Mouse (Mus musculus): ENCODE measurements around the gene 4930432M17Rik.

4930432M17Rik gene

GRCm38 (mm10) chr3:121712222-121712621 is 41.7 kb downstream of the 4930432M17Rik start:
- no peak for DNase-seq (ENCODE audit: low spot score)

DNA sequence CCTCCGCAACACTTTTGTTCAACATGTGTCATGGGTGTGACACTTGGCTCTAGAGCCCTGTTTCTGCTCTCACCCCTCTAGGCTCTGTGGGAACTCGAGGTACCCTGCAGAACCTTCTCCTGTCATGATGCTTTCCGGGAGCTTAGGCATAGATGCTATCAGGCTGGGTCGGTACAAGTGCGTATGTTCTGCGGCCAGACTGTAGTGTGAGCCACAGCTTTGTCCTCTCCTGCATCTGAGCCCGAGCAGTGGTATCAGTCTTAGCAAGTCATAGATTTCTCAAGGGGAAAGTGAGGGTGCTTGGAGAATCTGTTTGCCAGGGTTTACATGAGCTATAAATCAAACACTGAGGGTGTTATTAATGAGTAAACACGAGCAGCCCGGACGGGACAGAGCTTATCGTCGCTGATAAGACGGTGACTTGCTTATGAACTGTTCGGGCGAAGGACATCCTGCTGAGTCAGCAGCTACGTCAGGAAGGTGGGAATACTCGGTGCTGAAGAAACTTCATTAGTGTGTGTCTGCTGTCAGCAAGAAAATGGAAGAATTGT is 42.7 kb downstream of the 4930432M17Rik start:
- DNase-seq (ENCODE audit: low spot score) = no peak

- DNase-seq (ENCODE audit: low spot score) = no peak
Observed at GRCm38 (mm10) chr3:121713816-121714215, 43.3 kb downstream of the 4930432M17Rik start.

GRCm38 (mm10) chr3:121714461-121714860 is 43.9 kb downstream of the 4930432M17Rik start:
- DNase-seq (ENCODE audit: low spot score) = no peak

- DNase-seq (ENCODE audit: low spot score) = no peak
Observed at GRCm38 (mm10) chr3:121715336-121715735, 44.8 kb downstream of the 4930432M17Rik start.

DNA sequence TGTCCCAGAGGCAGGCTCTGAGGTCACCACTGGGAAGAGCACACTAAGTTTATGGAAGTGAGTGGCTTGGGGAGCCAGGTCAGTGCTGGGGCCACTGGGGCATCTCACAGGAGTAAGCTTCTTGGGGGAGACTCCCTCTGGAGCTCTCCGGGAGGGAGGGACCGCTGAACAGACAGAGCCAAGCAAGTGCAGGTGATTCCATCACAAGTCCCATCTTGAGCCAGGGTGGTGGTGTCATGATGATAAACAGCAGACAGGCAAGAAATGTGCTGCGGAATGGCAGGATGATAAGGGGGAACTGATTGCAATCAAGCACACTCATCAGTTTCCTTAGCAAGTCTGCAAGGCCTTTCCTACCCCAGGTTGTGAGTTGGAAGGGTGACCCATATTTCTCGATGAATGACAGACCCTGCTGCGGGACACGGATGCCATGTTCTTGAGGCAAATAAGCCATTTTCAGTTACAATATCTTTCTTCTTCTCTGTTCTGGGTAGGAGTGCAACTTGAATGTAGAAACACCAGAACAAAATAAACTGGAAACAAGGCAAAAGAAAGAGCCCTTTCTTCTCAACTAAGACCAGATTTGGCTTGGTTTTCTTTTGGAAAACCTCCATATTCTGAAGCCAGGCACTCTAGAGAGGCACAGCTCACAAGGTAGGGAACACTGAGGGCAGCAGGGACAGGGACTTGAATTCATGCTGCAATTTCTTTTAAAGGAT is 45.3 kb downstream of the 4930432M17Rik start:
- no peak for DNase-seq (ENCODE audit: low spot score)

- no peak for DNase-seq (ENCODE audit: low spot score)
Observed at GRCm38 (mm10) chr3:121716480-121716879, 45.9 kb downstream of the 4930432M17Rik start.

DNA sequence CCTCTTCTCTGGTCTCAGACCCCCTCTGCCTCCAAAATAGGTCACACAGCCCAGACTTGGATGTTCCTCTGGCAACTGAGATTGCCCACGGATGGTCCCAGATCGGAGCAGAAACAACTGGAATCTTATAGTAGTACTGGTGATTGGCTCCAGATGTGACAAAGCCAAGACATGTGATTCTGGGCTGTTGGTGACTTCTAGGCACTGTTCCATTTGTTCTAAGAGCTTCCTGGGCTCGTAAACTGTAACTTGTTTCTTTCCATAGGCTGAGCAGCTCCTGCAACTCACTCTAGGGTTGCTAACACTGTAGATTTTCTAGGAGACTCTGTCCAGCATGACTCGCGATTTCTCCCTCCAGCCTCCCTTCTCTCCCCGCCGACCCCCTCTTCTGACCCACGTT is 48.1 kb downstream of the 4930432M17Rik start:
- no peak for DNase-seq (ENCODE audit: low spot score)

DNA sequence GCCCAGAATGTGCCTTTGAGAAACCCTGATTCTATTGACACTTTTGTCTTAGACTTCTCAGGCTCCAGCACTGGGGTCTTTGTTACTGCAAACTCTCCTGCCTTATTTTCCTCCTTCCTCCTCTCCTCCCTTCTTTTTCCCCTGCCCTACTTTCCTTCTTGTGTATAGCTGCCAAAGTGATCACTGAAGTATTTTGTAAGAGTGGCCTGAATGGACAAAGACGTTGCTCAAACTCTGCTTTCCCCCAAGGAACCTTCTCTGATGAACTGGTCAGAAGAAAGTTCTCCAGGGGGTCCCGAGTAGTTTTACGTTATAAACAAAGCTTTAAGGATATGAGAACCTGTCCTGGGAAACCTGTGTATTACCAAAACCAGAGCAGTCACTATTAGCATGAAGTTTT is 49.1 kb downstream of the 4930432M17Rik start:
- no peak for DNase-seq (ENCODE audit: low spot score)

DNA sequence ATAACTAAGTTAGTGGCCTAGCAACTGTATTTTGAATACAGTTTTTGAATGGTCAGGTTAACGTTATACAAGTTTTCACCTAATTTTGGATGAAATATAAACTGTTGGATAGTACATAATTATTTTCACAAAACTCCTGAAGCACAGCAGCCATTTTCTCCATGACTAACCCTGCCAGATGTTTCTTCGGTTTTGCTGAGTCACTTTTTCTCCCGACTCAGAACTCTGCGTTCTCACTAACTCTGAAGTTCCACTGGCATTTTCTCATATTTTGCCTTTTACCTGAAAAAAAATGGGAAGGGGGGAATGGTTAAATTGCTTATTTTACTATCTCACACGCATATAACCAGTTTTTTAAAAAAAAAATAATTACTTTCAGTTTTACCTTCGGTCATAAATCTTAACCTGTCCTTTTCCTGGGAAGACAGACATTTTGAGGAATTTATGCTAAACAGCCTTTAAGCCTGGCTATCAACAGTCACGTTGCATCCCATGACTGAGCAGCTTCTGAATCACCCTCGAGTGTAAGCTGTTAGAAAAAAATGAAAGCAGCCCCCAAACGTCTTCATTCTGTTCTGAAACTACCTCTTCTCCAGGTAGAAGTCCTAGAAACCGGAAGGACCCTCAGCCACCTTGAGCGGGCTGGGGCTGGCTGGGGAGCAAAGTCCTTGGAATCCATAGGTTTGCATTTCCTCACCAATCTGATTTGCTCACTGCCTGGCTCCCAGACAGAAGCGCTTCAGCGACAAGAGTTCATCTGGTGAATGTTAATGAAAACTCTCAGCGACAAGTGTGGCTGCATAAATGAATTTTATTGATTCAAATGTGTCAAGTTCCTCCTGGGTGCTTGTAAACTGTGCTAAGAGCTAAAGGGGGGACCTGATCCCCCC is 50.5 kb downstream of the 4930432M17Rik start:
- DNase-seq (ENCODE audit: low spot score) = no peak

DNA sequence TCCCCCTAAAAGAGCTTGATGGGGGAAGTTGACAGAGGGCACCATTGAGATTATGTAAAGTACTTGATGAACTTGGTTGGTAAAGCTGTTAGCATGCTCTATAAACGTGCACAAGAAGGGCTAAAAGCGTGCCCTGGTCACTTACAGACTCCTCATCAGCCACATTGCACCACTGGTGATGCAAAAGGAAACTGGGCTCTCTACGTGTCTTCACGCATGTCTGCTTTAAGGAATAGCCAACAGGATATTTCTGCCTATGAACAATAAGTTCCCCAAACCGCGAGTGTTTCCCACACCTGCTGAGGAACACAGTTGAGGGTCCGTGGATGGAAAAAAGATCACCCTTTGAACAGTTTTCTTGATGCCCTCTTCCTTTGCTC is 51.1 kb downstream of the 4930432M17Rik start:
- no peak for DNase-seq (ENCODE audit: low spot score)

DNA sequence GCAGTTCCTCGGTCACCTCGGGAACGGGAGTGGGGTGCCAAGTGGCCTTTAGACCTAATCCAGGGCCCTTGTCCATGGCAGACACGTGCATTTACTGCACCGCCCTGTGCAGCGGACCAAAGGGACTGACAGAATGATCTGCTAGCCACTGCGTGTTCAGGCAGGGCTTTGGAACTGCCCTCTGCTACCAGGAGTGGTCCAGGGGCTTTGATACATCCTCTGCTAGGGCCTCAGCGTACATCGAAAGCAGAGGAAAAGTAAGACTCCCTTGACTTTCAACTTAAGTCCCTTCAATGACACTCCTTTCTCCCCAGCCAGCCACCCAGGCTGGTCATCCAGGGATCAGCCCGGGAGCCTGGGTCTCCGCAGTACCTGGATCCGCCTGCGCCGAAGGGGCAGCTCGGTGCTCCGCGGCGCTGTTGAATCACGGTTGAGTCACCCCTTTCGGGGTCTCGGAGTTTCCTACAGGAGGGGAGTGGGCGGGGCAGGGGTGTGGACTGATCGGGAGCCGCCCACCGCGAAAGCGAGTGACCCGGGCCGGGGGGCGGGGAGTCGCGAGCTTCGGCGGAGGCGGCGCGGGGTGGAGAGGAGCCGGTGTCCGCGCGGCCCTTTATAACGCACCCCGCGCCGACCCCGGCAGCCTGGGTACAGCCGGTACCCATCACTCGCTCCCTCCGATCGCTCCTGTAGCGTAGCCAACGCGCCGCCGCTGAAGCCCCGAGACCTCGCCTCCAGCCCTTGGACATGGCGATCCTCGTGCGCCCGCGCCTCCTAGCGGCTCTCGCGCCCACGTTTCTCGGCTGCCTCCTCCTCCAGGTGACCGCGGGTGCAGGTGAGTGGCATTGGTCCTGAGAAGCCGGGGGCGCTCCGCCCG is 52.6 kb downstream of the 4930432M17Rik start, which contains the start of gene F3:
Gene F3, plus strand, starts transcription at position 567 of the 874 bp plus-strand sequence.
- DNase-seq (ENCODE audit: low spot score) = peak; percentile 73

DNA sequence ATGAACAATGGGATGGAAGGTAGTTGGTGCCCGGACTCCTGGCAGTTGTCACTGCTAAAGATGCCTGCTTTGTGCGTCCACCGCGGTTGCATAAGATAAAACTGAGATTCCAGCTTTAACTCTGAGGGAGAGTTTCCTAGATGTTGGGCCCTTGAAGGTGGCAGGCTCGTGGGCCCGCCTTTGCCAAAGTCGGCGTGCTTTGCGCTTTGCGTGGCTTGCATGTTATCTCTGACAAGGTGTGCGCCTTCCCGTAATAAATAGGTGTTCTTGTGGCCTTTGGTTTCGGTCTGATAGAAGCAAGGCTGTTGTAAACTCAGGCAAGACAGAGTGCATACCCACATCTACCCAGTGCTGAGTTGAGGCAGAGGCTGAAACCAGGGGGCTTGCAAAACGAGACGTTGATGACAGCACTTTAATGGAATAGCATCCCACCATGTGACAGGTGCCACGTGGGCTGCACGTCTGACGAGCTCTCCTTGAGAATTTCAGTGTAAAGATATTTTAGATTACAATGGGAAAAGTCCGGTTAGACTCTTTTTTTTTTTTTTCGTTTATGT is 53.5 kb downstream of the 4930432M17Rik start:
- no peak for DNase-seq (ENCODE audit: low spot score)

GRCm38 (mm10) chr3:121724553-121724952 is 54.0 kb downstream of the 4930432M17Rik start:
- DNase-seq (ENCODE audit: low spot score) = no peak

GRCm38 (mm10) chr3:121725651-121726050 is 55.1 kb downstream of the 4930432M17Rik start:
- DNase-seq (ENCODE audit: low spot score) = no peak

- DNase-seq (ENCODE audit: low spot score) = no peak
Observed at GRCm38 (mm10) chr3:121729678-121730077, 59.1 kb downstream of the 4930432M17Rik start.

Data from ovary, postnatal 14 days (tissue).